Mouse (Mus musculus): ENCODE results near the gene Usp6nl.
A peak's percentile ranks its signal among the peaks of the same experiment; 100 is the strongest.

The Usp6nl gene

GRCm38 (mm10) chr2:6322376-6322901 lies at the start of gene Usp6nl:
Usp6nl (plus strand) TSS chr2:6322667.
- peak; percentile 86 for DNase-seq

GRCm38 (mm10) chr2:6273392-6273845 lies 49.0 kb upstream of the Usp6nl start:
- no peak for DNase-seq

DNA sequence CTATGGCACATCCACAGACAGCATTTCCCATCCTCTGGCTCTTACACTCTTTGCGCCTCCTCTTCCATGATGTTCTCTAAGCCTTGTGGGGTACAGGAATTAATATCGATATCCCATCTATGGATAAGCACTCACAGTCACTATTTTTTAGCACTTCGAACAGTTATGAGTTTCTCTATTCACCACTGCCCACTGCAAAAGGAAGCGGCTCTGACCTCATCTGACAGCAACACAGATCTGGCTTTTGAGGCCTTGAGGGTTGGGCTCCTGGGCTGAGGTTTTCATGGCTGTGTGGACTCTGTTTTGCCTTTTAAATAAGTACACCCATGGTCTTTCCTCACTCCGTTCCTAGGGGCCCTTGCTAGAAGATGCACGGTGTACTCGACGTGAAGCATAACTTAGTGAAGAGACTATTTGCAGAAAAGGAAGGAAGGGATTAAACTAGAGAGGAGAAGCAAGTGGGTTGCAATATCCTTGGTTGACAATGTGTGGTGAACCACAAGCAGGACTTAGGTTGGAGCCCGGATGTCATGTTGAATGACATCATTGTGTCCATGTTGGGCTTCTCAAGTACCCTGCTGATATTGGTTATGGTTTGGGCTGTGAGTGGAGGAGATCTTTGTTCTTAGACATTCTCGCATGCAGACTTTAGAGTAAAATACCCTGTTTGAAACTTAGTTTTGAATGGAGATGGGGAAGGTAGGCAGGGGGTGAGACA lies 43.5 kb upstream of the Usp6nl start:
- no peak for DNase-seq

DNA sequence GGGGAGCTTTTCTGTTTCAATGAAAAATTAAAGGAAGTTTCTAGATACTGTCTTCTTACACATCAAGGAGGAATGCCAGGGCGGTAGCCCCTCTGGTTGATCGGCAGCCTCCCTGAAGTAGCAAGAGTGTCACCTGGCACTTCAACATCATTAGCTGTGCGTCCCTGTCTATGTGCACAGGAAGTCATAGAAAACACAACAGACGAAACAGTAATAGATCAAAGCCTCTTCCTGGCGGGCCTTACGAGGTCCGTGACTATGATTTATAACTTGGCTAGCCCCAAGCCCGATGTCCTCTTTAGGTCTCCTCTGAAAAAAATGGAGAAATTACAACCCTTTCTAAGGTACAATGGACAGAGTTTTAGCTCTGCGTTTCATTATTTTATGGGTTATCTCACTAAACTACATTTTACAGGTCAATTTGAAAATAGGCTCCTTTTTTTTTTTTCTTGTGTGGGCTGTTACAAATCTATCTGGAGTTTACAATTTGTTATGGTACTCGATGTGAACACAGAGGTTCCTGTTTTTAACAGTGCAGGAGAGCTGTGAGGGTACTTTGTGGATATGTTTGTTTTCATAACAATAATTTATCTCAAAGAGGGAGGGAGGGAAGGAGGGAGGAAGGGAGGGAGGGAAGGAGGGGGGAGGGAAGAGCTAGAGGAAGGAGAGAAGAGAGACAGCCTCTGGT lies 42.7 kb upstream of the Usp6nl start:
- no peak for DNase-seq

GRCm38 (mm10) chr2:6283569-6283968 lies 38.9 kb upstream of the Usp6nl start:
- DNase-seq, result no peak

DNA sequence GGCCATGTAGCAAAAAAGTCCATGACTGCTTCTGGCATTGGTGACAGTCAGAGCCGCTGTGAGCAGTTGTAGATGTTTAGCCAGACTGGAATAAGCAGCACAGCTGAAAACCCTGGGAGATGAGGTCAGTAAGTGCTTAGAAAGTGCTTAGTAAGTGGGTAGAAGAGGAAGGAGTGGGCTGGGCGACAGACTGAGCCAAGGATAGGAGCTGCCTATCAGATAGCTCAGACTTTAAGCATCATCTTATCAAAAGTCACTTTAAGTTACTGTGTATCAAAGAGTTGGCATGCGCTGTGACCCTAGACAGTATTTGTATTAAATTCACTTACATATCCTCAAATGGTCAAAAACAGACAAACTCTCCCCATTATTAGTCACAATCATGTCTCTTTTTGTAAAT lies 37.7 kb upstream of the Usp6nl start:
- no peak for DNase-seq

DNA sequence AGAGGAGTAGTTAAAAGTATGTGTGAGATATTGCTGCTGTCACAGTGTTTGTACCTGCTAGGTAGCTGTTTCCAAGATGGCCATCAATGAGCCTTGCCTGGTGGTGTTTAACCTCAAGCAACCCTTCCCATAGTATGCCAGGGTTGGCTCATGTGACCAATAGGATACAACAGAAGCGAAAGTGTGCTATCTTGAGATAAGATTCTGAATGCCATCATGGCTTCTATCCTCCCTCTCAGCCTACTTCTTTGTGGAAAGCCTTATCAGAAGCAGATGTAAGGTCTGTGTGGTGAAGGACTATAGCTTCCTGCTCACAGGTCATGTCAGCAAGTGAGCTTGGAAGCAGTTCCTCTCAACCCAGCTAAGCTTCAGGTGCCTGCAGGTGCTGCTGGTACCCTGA lies 36.7 kb upstream of the Usp6nl start:
- no peak for DNase-seq

DNA sequence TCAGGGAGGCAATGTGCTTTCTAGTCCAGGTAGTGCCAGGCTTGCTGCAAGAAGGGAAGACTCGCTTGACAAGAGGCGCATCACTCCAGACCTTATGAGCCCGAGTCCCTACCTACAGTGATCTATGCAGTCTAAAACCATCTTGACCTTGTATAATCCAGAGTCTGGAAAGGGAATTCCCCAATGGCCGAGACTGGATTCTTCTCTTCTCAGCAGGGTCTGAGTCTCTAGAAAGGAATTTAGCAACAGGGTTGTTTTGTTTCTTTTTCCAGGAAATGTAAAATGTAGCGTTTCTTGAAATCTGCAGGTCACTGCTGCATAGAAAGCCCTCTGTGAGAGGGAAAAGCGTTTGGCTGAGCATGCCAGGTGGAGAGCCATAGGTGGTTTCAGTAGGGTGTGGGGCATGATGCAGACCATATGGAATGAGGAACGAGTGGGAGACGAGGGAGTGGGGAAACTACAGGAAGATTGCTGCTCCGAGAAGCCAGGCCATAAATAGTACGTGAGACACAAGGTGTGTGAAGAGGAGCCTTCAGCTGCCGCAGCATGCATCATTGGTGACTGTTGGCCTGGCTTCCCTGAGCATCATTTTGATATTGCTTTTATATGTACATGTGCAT lies 28.5 kb upstream of the Usp6nl start:
- DNase-seq, result no peak

GRCm38 (mm10) chr2:6294993-6295628 lies 27.4 kb upstream of the Usp6nl start:
- no peak for DNase-seq

- no peak for DNase-seq
Observed at GRCm38 (mm10) chr2:6304768-6305167, 17.7 kb upstream of the Usp6nl start.

GRCm38 (mm10) chr2:6306861-6307260 lies 15.6 kb upstream of the Usp6nl start:
- DNase-seq, result no peak

GRCm38 (mm10) chr2:6309373-6309821 lies 13.1 kb upstream of the Usp6nl start:
- no peak for DNase-seq

- DNase-seq, result no peak
Observed at GRCm38 (mm10) chr2:6312764-6313163, 9.7 kb upstream of the Usp6nl start.

DNA sequence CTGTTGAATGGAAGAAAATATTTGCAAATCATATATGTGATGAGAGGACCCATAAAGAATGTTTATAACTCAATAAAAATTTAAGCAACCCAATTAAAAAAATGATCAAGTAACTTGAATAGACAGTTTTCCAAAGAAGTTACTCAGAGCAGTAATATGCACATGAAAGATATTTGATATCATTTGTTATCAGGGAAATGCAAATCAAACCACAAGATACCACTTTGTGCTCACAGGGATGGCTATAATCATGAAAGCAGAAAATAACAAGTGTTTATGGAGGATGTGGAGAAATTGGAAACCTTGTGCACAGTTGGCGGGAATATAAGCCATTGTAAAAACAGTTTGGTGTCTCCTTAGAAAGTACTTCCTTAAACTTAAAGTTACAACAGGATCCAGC lies 8.7 kb upstream of the Usp6nl start:
- DNase-seq, result no peak

DNA sequence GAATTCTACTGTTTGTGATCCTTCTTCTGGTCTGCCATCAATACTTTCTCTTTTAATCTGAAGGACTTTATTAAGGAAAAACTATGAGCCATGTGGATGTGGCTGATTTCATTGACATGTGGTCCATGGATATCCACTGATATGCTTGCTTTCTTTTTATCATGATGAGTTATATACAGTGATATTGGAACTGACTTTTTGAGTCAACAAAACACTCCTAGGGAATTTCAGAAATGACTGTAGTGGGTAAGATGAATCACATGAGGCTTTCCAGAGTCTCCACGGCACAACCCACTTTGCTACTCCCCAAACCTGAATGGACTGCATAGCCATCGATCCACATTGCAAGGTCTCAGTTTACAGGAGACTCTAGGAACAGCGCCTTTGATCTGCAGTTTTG lies 2.3 kb upstream of the Usp6nl start:
- DNase-seq, result no peak

DNA sequence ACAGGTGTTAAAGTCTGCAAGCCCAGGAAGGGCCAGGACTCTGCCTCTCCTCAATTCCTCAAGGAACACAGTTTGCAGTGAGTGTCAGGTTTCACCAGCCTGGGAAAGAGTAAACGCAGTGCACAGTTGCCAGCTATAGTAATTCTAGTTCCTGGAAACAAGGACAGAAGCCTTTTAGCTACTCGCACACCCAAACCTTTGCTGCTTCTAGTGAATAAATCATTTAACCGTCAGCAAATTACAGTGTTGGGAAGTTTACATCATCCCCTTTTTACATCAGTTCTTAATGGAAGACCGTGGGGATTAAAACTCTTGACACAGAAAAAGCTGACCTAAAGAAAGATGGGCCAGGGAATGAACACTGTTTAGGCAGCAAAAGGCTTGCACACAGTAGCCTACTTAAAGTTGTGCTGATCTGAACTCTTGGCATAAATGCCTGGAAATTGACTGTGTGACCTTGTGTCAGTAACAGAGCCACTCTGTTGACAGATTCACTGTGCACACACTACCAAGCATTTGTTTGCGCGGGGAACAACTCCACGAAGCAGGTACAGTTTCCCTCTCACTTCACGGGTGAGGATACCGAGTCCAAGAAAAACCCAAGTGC lies 595 bp upstream of the Usp6nl start:
- DNase-seq, result no peak

DNA sequence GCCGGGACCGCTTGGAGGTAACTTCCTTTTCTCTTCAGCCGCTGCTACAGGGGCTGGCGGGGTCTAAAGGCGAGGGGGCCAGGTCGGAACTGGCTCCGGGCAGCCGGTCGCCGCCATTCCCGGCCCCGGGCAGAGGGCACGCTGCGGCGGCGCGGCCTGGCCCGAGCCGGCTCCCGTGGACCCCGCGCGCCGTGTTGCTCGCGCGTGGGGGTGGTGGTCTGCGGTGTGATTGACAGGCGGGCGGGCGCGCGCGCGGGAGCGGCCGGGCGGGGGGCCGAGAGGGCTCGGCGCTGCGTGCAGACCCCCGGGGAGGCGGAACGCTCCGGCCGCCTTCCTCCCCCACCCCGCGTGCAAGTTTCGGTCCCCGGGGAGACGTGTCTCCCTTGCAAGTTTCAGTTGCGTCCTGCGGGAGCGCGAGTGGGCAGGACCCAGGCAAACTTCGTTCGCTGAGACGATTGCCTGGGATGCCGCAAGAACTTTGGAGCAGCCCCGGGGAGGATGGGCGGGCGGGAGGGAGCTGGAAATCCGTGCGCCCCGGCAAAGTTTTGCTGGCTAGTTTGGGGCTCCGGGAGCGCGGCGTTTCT lies 563 bp downstream of the Usp6nl start:
- DNase-seq, result peak; percentile 70

DNA sequence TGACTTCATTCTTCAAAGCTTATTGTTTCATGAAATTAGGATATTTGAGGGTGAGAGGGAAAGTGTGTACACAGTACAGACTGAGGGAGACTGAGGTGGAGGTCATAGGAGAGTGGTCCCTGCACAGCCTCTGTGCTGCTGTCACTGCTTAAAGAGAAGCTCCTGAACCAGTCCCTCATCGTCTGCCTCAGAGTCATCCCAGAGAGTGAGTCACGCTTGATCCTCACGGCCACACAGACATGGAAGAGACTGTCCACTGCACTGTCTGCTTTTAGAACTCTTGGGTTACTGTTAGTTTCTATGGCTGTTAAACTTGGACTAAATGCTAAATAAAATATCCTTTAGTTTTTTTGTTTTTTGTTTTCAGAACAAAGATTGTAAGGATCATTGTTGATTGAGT lies 3.2 kb downstream of the Usp6nl start:
- DNase-seq, result no peak

GRCm38 (mm10) chr2:6328927-6329326 lies 6.5 kb downstream of the Usp6nl start:
- DNase-seq, result no peak

GRCm38 (mm10) chr2:6330756-6331155 lies 8.3 kb downstream of the Usp6nl start:
- DNase-seq, result no peak

- no peak for DNase-seq
Observed at GRCm38 (mm10) chr2:6331324-6332137, 9.1 kb downstream of the Usp6nl start.

DNA sequence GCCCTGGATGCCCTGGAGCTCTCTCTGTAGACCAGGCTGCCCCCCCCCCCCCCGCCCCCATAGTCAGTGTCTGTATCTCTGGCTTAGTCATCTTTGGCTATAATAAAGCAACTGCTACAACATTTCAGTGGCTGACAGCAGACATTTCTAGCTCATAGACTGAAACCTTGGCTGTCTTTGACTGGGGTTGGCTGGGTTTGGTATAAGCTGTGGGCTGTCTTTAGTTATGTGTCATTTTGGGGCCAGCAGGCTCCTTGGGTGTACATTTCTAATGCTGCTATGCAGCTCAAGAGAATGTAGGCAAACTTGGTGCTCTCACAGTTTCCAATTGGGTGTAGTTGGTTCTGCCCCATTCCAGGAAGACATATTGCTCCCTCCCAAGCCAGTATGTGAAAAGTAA lies 11.1 kb downstream of the Usp6nl start:
- no peak for DNase-seq
